Mouse (Mus musculus) CD4-positive helper T cell, adult 2 months (primary cell): Measurements from ENCODE around the gene Sdad1.
A peak's percentile ranks its signal among the peaks of the same experiment; 100 is the strongest.

Experiments
- DNase-seq: peaks from one replicate; pipeline ENCODE4 v3.0.0-alpha.2; 2012; ENCODE audit warnings: low read depth, missing footprints, low spot score

The Sdad1 gene

DNA sequence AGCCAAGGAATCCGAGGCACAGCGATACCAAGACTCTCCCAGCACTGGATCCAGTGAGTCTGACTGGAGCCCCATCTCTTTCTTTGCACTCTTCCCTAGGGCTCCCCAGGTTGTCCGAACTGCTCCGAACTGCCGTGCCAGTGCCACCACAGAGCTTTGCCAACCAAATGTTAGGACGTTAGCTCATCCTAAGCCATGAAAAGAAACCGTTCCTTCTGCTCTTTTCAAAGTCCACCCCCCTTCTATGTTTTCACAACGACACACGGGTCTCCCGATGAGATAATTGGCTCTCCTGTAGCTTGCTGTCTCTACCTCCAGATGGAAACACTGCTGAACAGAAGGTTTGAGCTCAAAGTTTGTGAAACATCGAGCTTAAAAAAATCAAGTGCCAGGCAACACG lies 69.5 kb downstream of the Sdad1 start:
- DNase-seq, result no peak

DNA sequence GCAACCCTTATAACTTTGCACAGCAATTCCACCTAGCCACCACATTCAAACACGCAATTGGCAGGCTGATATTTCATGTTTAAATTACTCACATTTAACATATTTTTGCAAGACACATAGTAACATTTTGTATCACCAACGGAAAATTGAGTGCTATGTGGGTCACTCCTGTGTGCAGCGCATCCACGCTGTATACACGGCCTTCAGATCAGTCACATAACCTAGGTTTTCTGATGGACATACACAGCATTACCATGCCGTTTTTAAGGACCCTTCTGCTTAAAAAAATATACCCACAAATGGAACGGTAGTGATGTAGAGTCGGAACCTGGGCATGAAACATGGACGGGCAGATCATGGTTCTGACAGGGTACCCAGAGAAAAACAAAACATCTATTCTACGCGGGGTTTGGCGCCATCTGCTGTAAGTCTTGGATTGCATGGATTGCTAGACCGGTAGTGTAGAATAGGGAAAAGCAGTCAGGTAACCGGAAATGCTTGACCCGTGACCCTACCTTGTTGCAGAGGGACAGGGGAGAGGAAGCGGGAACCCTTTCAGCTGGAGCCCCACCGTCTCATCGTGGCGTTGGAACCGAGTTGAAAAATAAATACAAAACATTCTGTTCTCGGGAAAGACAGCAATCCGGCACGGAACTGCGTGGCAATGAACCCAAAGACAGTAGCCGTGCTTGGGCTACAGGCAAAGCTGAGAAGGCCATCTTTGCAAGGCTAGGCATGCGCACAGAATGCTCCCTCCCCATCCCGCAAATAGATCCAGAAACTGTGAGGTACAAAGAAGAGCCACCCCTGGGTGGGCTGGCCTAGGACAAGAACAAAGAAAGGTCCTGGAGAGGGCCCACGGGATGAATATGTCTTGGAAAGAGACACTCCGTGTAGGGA lies 70.7 kb downstream of the Sdad1 start:
- DNase-seq, result peak; percentile 38

DNA sequence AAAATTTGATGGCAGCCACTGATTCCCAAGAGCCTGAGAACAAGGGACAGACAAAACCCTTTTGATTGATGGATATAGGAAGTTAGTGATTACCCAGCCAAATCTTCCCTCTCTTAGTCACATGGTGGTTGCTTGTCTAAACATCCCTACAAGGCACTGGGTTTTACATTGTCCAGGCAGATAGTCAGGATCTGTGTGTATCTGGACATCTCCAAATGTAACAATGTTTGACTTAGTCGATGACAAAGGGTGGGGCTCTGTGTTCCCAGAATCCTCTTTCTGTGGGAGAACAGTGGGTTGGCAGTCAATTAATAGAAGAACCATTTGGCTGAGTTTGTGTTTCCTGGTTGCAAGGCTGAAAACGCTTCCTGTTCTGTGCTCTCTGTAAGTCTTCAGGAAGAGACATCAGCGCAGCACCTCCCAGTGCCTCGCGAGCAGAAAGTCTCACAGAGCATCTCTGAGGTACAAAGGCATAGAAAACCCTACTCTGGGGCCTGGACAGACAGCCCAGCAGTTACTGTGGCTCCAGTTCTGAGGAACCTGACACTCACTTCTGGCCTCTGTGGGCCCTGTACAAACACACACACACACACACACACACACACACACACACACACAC lies 75.2 kb downstream of the Sdad1 start:
- DNase-seq, result peak; percentile 48
